Mouse (Mus musculus): ENCODE results near the gene Tmem210.
"Not testable (repeated sequence)": the region's sequence is repeated elsewhere in the genome, so short reads cannot be mapped to it uniquely, and the experiment has no call there.

The Tmem210 gene

GRCm38 (mm10) chr2:25287927-25288649 lies at the start of gene Tmem210:
TSS of gene Tmem210 (plus strand) at chr2:25288145.
- DNase-seq, result peak; percentile 68

- DNase-seq, result peak; percentile 60
Measured at GRCm38 (mm10) chr2:25239766-25240165, 48.2 kb upstream of the Tmem210 start.

GRCm38 (mm10) chr2:25240310-25240709 lies 47.6 kb upstream of the Tmem210 start:
- peak; percentile 56 for DNase-seq

DNA sequence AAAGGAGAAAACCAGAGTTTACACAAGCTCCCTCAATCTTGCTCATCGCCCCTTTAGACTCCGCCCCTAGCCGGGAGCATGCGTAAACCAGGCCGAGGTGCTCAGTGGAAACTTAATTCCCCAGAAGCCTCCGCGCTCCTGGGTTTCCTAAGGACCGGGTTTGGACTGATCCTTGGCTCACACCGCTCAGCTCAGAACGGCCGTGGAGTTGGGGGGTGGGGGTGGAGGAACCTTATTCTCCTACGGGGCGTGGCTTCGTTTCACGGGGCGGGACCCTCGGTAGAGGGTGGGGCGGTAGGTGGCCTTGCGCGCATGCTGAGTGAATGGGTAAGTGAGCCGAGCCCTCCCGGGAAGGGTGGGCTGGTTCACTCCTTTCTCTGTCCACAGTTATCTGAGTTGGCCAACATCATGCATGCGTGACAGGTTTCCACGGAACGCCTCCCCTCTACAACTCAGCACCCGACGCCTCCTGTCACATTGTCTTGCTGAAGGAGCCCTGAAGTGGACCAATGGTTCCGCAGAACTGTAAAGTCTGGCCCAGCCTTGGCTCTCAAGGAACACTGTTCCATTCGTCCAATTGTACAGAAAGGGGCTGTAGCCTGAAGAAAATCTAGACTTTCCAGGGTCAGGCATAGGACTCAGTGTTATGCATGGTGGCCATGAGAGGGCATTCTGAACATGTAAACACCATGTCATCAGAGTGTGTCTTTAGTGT lies 47.1 kb upstream of the Tmem210 start:
- peak; percentile 83 for DNase-seq

DNA sequence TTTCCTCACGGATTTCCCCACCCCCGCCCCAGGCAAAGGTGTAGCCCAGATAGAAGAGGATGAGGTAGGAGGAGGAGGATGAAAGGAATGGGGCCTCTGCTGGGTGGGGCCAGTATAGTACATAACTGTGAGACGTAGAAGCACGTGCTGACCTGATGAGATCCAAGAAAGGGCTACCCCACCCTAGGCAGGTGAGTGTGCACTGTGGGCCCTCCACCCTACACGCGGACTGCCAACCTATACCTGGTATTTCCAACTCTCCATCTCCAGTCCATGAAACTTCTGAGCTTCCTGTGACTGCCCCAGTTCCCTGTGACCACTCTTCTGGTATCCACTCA lies 46.5 kb upstream of the Tmem210 start:
- peak; percentile 60 for DNase-seq

DNA sequence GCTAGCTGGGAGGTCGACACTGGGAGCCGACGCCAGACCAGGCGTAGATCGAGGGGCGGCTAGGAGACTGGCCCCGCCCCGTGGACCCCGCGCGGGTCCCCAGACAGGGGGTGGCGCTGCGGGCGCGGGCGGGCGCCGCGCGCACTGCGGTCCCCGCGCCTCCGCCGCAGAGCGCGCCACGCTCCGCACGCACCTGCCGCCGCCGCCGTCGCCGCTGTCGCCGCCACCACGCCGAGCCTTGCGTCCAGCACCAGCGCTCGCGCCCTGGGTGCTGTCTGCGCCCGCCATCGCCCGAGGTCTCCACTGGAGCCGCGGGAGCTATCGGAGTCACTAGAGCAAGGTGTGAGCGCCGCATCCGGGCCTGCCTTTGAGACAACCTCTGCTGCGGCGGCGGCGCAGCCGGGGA lies 45.8 kb upstream of the Tmem210 start, which contains the start of the genes Rnf208 and Cysrt1:
TSS of gene Rnf208 (plus strand) at position 155 of the 406 bp plus-strand sequence.
TSS of gene Cysrt1 (minus strand) at position 352 of the 406 bp plus-strand sequence.
- peak; percentile 68 for DNase-seq

GRCm38 (mm10) chr2:25243342-25243741 lies 44.6 kb upstream of the Tmem210 start:
- DNase-seq, result peak; percentile 63

DNA sequence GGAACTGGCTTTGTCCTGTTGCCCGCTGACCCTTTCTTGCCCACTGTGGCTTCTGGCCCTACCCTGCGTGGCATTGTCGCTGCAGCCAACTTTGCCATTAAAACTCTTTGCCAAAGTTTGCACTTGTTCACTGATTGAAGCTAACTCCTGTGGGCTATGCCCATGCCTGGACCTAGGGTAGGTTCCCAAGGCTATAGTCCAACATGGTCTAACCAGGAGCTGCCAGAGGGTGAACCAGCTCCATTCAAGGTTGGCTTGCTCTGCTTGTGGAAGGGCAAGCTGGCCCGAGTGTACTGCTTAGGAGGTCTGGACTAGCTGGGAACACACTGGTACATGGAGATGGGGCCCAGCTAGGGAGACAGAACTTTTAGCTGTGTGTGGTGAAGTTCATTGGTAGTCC lies 43.8 kb upstream of the Tmem210 start:
- no peak for DNase-seq

DNA sequence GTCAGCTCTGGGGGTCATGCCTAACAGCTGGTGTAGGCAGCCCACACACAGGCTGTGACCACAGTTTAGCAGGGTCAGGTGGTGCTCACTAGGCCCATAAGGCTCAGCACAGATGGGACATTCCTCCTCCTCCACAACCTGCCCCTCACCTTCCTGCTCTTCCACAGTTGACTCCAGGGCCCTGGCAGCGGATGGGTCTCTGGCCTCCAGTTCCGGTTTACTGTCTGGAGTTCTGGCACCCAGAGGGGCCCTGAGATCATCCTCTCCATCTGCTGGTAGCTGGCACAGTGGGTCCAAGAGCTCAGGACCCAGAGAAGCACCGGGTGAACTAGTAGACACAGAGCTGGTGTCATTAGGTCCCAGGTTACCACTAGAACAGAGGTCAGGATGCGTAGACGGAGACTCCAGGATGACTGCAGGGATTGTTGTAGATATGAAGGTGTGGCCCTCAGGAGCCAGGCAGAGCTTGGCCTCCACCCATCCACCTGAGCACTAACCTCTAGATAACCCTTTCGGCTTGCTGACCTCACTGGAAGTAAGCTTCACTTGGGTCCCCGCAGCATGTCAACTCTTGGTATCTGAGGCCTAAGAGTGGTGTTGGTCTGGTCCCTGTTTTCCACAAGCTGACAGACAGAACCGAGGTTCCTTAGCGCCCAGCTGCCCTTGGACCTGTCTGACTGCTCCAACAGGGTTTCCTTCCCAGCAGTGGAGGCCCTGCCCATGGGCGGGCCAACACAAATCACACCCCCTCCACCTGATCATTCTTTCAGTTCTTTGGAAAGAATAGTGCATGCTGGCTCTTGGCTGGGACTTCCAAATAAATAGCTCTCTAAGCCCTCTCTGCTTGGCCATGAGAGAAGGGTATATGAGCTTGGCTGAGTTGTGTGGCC lies 41.5 kb upstream of the Tmem210 start, which contains the start of gene AL732309.1:
TSS of gene AL732309.1 (minus strand) at position 681 of the 890 bp plus-strand sequence.
- DNase-seq, result peak; percentile 80

GRCm38 (mm10) chr2:25252331-25252730 lies 35.6 kb upstream of the Tmem210 start:
- DNase-seq, result no peak

DNA sequence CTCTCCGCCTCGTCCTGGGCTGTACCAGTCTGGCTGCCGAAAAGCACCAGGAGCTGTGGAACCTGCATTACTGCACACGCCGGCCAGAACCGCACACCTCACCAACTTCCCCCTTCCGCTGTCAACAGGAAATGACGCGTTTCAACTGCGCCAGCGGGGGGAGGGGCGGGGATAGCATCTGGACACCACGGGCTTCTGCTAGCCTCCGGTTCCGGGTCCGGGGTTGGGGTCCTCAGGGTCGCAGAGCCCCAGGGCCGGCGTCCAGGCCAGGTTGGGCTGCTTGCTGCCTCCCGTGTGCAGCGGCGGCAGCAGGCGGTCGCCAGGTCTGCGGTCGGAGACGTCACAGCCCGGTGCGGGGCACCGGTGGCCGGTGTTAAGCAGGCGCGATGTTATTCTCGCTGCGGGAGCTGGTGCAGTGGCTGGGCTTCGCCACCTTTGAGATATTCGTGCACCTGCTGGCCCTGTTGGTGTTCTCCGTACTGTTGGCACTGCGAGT lies 32.6 kb upstream of the Tmem210 start, which contains the start of gene Tmem203:
TSS of gene Tmem203 (plus strand) at position 156 of the 496 bp plus-strand sequence.
- DNase-seq, result peak; percentile 86

GRCm38 (mm10) chr2:25256443-25257109 lies 31.4 kb upstream of the Tmem210 start:
- not testable (repeated sequence) for DNase-seq

DNA sequence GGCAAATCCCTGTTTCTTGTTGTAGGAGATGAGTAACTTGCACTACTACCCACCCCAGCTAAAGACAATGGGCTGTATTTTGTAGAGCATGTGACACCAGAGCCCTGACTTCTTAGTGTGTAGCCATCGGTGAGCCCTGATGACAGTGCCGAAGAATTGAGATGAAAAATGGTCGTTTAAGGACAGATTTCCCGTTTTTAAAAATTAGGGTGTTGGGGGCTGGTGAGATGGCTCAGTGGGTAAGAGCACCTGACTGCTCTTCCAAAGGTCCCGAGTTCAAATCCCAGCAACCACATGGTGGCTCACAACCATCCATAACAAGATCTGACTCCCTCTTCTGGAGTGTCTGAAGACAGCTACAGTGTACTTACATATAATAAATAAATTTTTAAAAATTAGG lies 30.7 kb upstream of the Tmem210 start:
- DNase-seq, result not testable (repeated sequence)

DNA sequence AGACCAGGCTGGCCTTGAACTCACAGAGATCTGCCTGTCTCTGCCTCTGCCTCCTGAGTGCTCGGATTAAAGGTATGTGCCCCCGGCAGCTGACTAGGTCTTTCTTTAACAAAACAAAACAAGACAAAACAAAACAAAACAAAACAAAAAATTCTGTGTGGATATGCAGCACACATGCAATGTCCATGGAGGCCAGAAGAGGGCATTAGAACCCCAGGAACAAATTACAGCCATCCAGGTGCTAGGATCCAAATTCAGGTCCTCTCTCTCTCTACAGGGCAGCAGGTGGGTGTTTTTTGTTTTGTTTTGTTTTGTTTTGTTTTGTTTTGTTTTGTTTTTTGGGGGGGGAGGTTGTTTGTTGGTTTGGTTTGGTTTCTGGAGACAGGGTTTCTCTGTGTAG lies 29.1 kb upstream of the Tmem210 start:
- DNase-seq, result no peak

- DNase-seq, result no peak
Measured at GRCm38 (mm10) chr2:25261870-25262269, 26.1 kb upstream of the Tmem210 start.

- DNase-seq, result peak; percentile 99
Measured at GRCm38 (mm10) chr2:25262291-25262767, 25.6 kb upstream of the Tmem210 start, which contains the start of gene Tprn. TSS of gene Tprn (plus strand) at chr2:25262618.

DNA sequence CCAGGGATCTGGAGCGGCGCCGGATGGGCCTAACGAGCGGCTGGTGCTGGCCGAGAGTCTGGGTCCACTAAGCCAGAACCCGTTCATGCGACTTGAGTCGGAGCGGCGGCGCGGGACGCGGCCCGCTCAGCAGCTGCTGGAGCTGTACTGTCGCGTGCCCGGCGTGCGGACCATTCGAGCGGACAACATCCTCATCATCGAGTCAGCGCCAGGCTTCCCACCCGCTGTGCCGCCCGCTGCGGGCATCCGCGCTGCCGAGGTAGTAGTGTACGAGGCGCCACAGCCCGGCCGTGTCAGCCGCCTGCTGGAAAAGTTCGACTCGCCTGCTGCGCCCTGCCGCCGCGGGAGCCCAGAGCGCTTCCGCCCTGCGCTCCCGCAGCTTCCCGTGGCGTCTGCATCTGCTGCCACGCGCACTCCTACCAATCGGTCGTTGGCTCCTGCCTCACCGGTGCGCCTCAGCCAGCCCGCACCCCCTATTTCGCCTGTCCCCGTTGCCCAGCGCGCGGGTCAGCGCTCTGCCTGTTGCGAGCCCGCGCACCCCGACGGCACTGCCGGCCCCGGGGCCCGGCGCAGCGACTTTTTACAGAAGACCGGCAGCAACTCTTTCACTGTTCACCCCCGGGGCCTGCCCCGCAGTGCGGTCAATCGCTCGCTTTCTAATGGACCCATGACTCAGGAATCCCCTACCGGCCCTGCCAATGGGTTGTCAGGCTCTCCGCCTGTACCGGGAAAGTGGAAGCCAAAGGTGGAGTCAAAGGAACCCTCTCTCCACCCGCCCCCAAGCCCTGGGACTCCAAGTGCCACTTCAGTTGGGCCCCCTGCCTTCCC lies 24.9 kb upstream of the Tmem210 start:
- peak; percentile 87 for DNase-seq

GRCm38 (mm10) chr2:25263623-25264285 lies 24.2 kb upstream of the Tmem210 start:
- peak; percentile 79 for DNase-seq

- peak; percentile 67 for DNase-seq
Measured at GRCm38 (mm10) chr2:25264286-25264660, 23.7 kb upstream of the Tmem210 start.

GRCm38 (mm10) chr2:25264851-25265250 lies 23.1 kb upstream of the Tmem210 start:
- peak; percentile 95 for DNase-seq
